Mouse (Mus musculus) midbrain, embryonic 15.5 days (tissue): Measurements from ENCODE around the gene Mal. TPM values are rescaled to one million over a fixed set of nuclear protein-coding genes. Genes with fewer than 3 reads are reported as not detected.

ENCODE experiments used
- ATAC-seq: fragments of 200-750 bp; cut with Nextera tagmentation; replicated peaks from 2 replicates; pipeline ENCODE4 v1.8.0; 2017; ENCODE audit warnings: moderate TSS enrichment
- H3K27ac ChIP-seq: fragments of 300-500 bp; sonication (generic); 2 replicates; pipeline ENCODE4 v1.5.1; 2015; ENCODE audit warnings: mild to moderate bottlenecking, inconsistent platforms
- H3K27me3 ChIP-seq: fragments of 300-500 bp; sonication (generic); replicated peaks from 2 replicates; pipeline ENCODE4 v1.6.1; 2015; ENCODE audit warnings: inconsistent platforms
- H3K36me3 ChIP-seq: fragments of 300-500 bp; sonication (generic); replicated peaks from 2 replicates; pipeline ENCODE4 v1.6.1; 2015; ENCODE audit warnings: inconsistent platforms
- H3K4me1 ChIP-seq: fragments of 300-500 bp; sonication (generic); 2 replicates; pipeline ENCODE4 v1.6.1; 2015; ENCODE audit warnings: inconsistent platforms
- H3K4me2 ChIP-seq: fragments of 300-500 bp; sonication (generic); 2 replicates; pipeline ENCODE4 v1.6.1; 2015; ENCODE audit warnings: inconsistent platforms, mild to moderate bottlenecking, moderate library complexity
- H3K4me3 ChIP-seq: fragments of 300-500 bp; sonication (generic); 2 replicates; pipeline ENCODE4 v1.5.1; 2015; ENCODE audit warnings: mild to moderate bottlenecking, inconsistent platforms
- H3K9ac ChIP-seq: fragments of 300-500 bp; sonication (generic); 2 replicates; pipeline ENCODE4 v1.6.1; 2015; ENCODE audit warnings: mild to moderate bottlenecking, inconsistent platforms
- H3K9me3 ChIP-seq: fragments of 300-500 bp; sonication (generic); 2 replicates; pipeline ENCODE4 v1.6.1; 2016; ENCODE audit warnings: inconsistent platforms
- WGBS: fragments of 180-500 bp; shearing (Covaris S2); methylation state at CpG from one replicate; pipeline ENCODE4 v1.1.7; 2015; ENCODE audit warnings: mixed read lengths; 5-methylcytosine and 5-hydroxymethylcytosine counted together
- polyA plus RNA-seq: library from polyadenylated mRNA; unstranded; fragments of >200 nt; fragmentation: Nextera tagmentation; extraction: Ambion mirVana; gene quantifications from 2 replicates; pipeline ENCODE4 v1.2.1, GENCODE M21; 2015

The Mal gene
- 1.5 and 2.7 TPM in 2 replicates for polyA plus RNA-seq

GRCm38 (mm10) chr2:127656086-127656720 is at the start of gene Mal:
Mal (minus strand) TSS chr2:127656695.
- Histone ChIP-seq H3K27me3 (peaks cover 37% of the 10 kb centered on the region), H3K36me3 (no peaks in the 10 kb centered on the region)
- under 1% methylated on average over 42 of the region's 43 CpGs for WGBS

GRCm38 (mm10) chr2:127705267-127705666 is 48.8 kb upstream of the Mal start:
- no peak for ATAC-seq
- Histone ChIP-seq H3K27ac (no peak overlapping the region), H3K4me1 (no peaks in the 10 kb centered on the region), H3K4me3 (no peak overlapping the region), H3K36me3 (no peaks in the 10 kb centered on the region), H3K9me3 (no peaks in the 10 kb centered on the region), H3K27me3 (no peaks in the 10 kb centered on the region), H3K4me2 (no peak overlapping the region), H3K9ac (no peak overlapping the region)
- 69% methylated on average over 6 of the region's 6 CpGs for WGBS

More at GRCm38 (mm10) chr2:127656086-127656720, at the start of gene Mal:
- Histone ChIP-seq H3K27ac (no peak within 1 kb of the TSS), H3K4me3 (peak within 1 kb of the TSS; percentile 43), H3K4me2 (peak within 1 kb of the TSS; percentile 87), H3K9ac (peak within 1 kb of the TSS; percentile 32; the same call in 1 of the 2 replicates), H3K9me3 (no peaks in the 10 kb centered on the region), H3K4me1 (peaks cover 9% of the 10 kb centered on the region)
- no peak for ATAC-seq

GRCm38 (mm10) chr2:127689239-127689638 is 32.7 kb upstream of the Mal start:
- WGBS: 84% methylated on average over 4 of the region's 4 CpGs
- no peak overlapping the region for H3K27ac ChIP-seq
- no peaks in the 10 kb centered on the region for H3K9me3 ChIP-seq
- H3K4me2 ChIP-seq: no peak overlapping the region
- H3K27me3 ChIP-seq: no peaks in the 10 kb centered on the region
- H3K4me3 ChIP-seq: no peak overlapping the region
- ATAC-seq: no peak
- no peak overlapping the region for H3K9ac ChIP-seq
- H3K36me3 ChIP-seq: no peaks in the 10 kb centered on the region
- H3K4me1 ChIP-seq: no peaks in the 10 kb centered on the region

GRCm38 (mm10) chr2:127683687-127684331 is 27.3 kb upstream of the Mal start:
- H3K4me1 ChIP-seq: no peaks in the 10 kb centered on the region
- 37% methylated on average over 12 of the region's 12 CpGs for WGBS
- no peaks in the 10 kb centered on the region for H3K36me3 ChIP-seq
- H3K27me3 ChIP-seq: no peaks in the 10 kb centered on the region
- no peak overlapping the region for H3K4me2 ChIP-seq
- no peak overlapping the region for H3K4me3 ChIP-seq
- H3K9ac ChIP-seq: no peak overlapping the region
- H3K27ac ChIP-seq: no peak overlapping the region
- ATAC-seq: peak; percentile 86
- H3K9me3 ChIP-seq: no peaks in the 10 kb centered on the region

GRCm38 (mm10) chr2:127667843-127668506 is 11.5 kb upstream of the Mal start:
- Histone ChIP-seq H3K9me3 (no peaks in the 10 kb centered on the region), H3K9ac (no peak overlapping the region), H3K27me3 (no peaks in the 10 kb centered on the region), H3K4me2 (no peak overlapping the region), H3K4me1 (no peaks in the 10 kb centered on the region), H3K4me3 (no peak overlapping the region), H3K36me3 (no peaks in the 10 kb centered on the region), H3K27ac (no peak overlapping the region)
- 23% methylated on average over 2 of the region's 2 CpGs for WGBS
- ATAC-seq: no peak

GRCm38 (mm10) chr2:127667015-127667414 is 10.5 kb upstream of the Mal start:
- Histone ChIP-seq H3K36me3 (no peaks in the 10 kb centered on the region), H3K4me3 (no peak overlapping the region), H3K9me3 (no peaks in the 10 kb centered on the region), H3K4me1 (no peaks in the 10 kb centered on the region), H3K9ac (no peak overlapping the region), H3K27ac (no peak overlapping the region), H3K27me3 (no peaks in the 10 kb centered on the region), H3K4me2 (no peak overlapping the region)
- no peak for ATAC-seq

GRCm38 (mm10) chr2:127662708-127663107 is 6.2 kb upstream of the Mal start:
- Histone ChIP-seq H3K4me2 (no peak overlapping the region), H3K4me1 (no peaks in the 10 kb centered on the region), H3K4me3 (no peak overlapping the region), H3K27me3 (peaks cover 3% of the 10 kb centered on the region), H3K27ac (no peak overlapping the region), H3K9ac (no peak overlapping the region), H3K9me3 (no peaks in the 10 kb centered on the region), H3K36me3 (no peaks in the 10 kb centered on the region)
- ATAC-seq: no peak
- WGBS: 44% methylated on average over 2 of the region's 2 CpGs

- ATAC-seq: no peak
- Histone ChIP-seq H3K4me2 (peak overlapping the region; percentile 87), H3K36me3 (no peaks in the 10 kb centered on the region), H3K27me3 (peaks cover 37% of the 10 kb centered on the region), H3K4me3 (no peak overlapping the region; the same call in 1 of the 2 replicates), H3K4me1 (peaks cover 9% of the 10 kb centered on the region), H3K9me3 (no peaks in the 10 kb centered on the region), H3K27ac (no peak overlapping the region), H3K9ac (no peak overlapping the region)
- WGBS: 5% methylated on average over 9 of the region's 9 CpGs
Measured at GRCm38 (mm10) chr2:127655419-127655818, 1.1 kb downstream of the Mal start.

GRCm38 (mm10) chr2:127654786-127655185 is 1.7 kb downstream of the Mal start:
- Histone ChIP-seq H3K4me3 (no peak overlapping the region), H3K9ac (no peak overlapping the region), H3K27ac (no peak overlapping the region), H3K4me2 (no peak overlapping the region), H3K36me3 (no peaks in the 10 kb centered on the region), H3K4me1 (peaks cover 9% of the 10 kb centered on the region), H3K9me3 (no peaks in the 10 kb centered on the region), H3K27me3 (peaks cover 37% of the 10 kb centered on the region)
- ATAC-seq: no peak
- 49% methylated on average over 3 of the region's 3 CpGs for WGBS

GRCm38 (mm10) chr2:127652805-127653204 is 3.7 kb downstream of the Mal start:
- Histone ChIP-seq H3K27me3 (peaks cover 35% of the 10 kb centered on the region), H3K9ac (no peak overlapping the region), H3K4me1 (peaks cover 9% of the 10 kb centered on the region), H3K4me2 (no peak overlapping the region), H3K36me3 (no peaks in the 10 kb centered on the region), H3K27ac (no peak overlapping the region), H3K9me3 (no peaks in the 10 kb centered on the region), H3K4me3 (no peak overlapping the region)
- no peak for ATAC-seq
- WGBS: 88% methylated on average over 2 of the region's 2 CpGs

GRCm38 (mm10) chr2:127652335-127652734 is 4.2 kb downstream of the Mal start:
- H3K9ac ChIP-seq: no peak overlapping the region
- no peak for ATAC-seq
- H3K4me2 ChIP-seq: no peak overlapping the region
- H3K4me1 ChIP-seq: peaks cover 9% of the 10 kb centered on the region
- H3K4me3 ChIP-seq: no peak overlapping the region
- no peaks in the 10 kb centered on the region for H3K9me3 ChIP-seq
- H3K27me3 ChIP-seq: peaks cover 31% of the 10 kb centered on the region
- H3K36me3 ChIP-seq: no peaks in the 10 kb centered on the region
- no peak overlapping the region for H3K27ac ChIP-seq

GRCm38 (mm10) chr2:127651601-127652000 is 4.9 kb downstream of the Mal start:
- no peaks in the 10 kb centered on the region for H3K36me3 ChIP-seq
- peaks cover 24% of the 10 kb centered on the region for H3K27me3 ChIP-seq
- 73% methylated on average over 5 of the region's 5 CpGs for WGBS
- H3K4me3 ChIP-seq: no peak overlapping the region
- peaks cover 8% of the 10 kb centered on the region for H3K4me1 ChIP-seq
- H3K9me3 ChIP-seq: no peaks in the 10 kb centered on the region
- H3K27ac ChIP-seq: no peak overlapping the region
- no peak overlapping the region for H3K4me2 ChIP-seq
- no peak for ATAC-seq
- H3K9ac ChIP-seq: no peak overlapping the region
